17 mouse cellular contexts compared by ENCODE assay signal in genomic region chr4:81673398-81674265, GRCm38 (mm10).
DNase-seq lines count a peak whose midpoint lies in the region; ATAC-seq and TF ChIP-seq lines count a peak whose summit lies in the region.
"Had no signal": no experiment of that assay in that cellular context is flagged by ENCODE, and none has a peak within 500 bp of the region (broad histone marks: within the 10 kb centered on the region; RNA-seq: fewer than 3 reads in every experiment).

No protein-coding gene starts in this region.

- H3K9ac ChIP-seq in lung, embryonic 14.5 days: no peak overlapping the region
- H3K9ac ChIP-seq in liver, embryonic 16.5 days (ENCODE audit: low read depth, low read length): no peak overlapping the region
- H3K9ac ChIP-seq in midbrain, embryonic 16.5 days (ENCODE audit: low read depth, low read length): no peak overlapping the region
- H3K9ac ChIP-seq: forebrain, embryonic 12.5 days; heart, embryonic 13.5 days; midbrain, embryonic 15.5 days had no signal

- 78% methylated on average over 4 of the region's 4 CpGs for WGBS in heart, embryonic 10.5 days
- 39% methylated on average over 4 of the region's 4 CpGs for WGBS in lung, embryonic 14.5 days
- 64% methylated on average over 4 of the region's 4 CpGs for WGBS in lung, adult 2 months
- 44% methylated on average over 4 of the region's 4 CpGs for WGBS in liver, embryonic 16.5 days (ENCODE audit: insufficient replicate concordance)
- 82% methylated on average over 4 of the region's 4 CpGs for WGBS in midbrain, embryonic 16.5 days

- H3K4me2 ChIP-seq in lung, embryonic 14.5 days: no peak overlapping the region
- H3K4me2 ChIP-seq in liver, embryonic 16.5 days (ENCODE audit: low read depth, low read length): no peak overlapping the region
- no peak overlapping the region for H3K4me2 ChIP-seq in midbrain, embryonic 16.5 days (ENCODE audit: low read length)
- H3K4me2 ChIP-seq: forebrain, embryonic 12.5 days; heart, embryonic 13.5 days; midbrain, embryonic 15.5 days had no signal

- H3K36me3 ChIP-seq in heart, embryonic 10.5 days: no peaks in the 10 kb centered on the region
- no peaks in the 10 kb centered on the region for H3K36me3 ChIP-seq in lung, embryonic 14.5 days (ENCODE audit: insufficient read depth)
- H3K36me3 ChIP-seq in liver, embryonic 16.5 days (ENCODE audit: control insufficient read depth, insufficient read depth): no peaks in the 10 kb centered on the region
- H3K36me3 ChIP-seq in midbrain, embryonic 16.5 days (ENCODE audit: control insufficient read depth, insufficient read depth, low read length): no peaks in the 10 kb centered on the region
- H3K36me3 ChIP-seq: forebrain, embryonic 12.5 days; heart, embryonic 13.5 days; midbrain, embryonic 15.5 days had no signal

- peak; percentile 2 to 14 for DNase-seq in heart, adult 9 months (ENCODE audit: low spot score in 2 of 2)
- DNase-seq in heart, embryonic 10.5 days (ENCODE audit: low spot score): no peak
- DNase-seq in lung, embryonic 14.5 days: peak; percentile 87
- DNase-seq in lung, adult 2 months: no peak
- DNase-seq in adipocyte (ENCODE audit: low spot score): peak; percentile 3
- no peak for DNase-seq in right cerebral cortex, adult 2 months (ENCODE audit: low spot score in 2 of 2)
- DNase-seq: adrenal gland, postnatal 25 days; cerebellum, adult 9-10 months; gastrocnemius, postnatal 36 days; kidney, adult 9 months; right cerebral cortex, adult 18-20 months had no signal

- H3K27me3 ChIP-seq in heart, embryonic 10.5 days (ENCODE audit: insufficient read depth, poor library complexity, severe bottlenecking): no peaks in the 10 kb centered on the region
- H3K27me3 ChIP-seq in lung, embryonic 14.5 days (ENCODE audit: insufficient read depth, low read length): no peaks in the 10 kb centered on the region
- H3K27me3 ChIP-seq in liver, embryonic 16.5 days (ENCODE audit: control insufficient read depth, insufficient read depth, low read depth, low read length): no peaks in the 10 kb centered on the region
- no peaks in the 10 kb centered on the region for H3K27me3 ChIP-seq in midbrain, embryonic 16.5 days (ENCODE audit: control insufficient read depth, insufficient read depth, low read depth, low read length)
- H3K27me3 ChIP-seq: forebrain, embryonic 12.5 days; heart, embryonic 13.5 days; midbrain, embryonic 15.5 days had no signal

- H3K27ac ChIP-seq in heart, embryonic 10.5 days: no peak overlapping the region
- H3K27ac ChIP-seq in lung, embryonic 14.5 days (ENCODE audit: low read depth): peak overlapping the region; percentile 1; the same call in 1 of the 2 replicates
- H3K27ac ChIP-seq in liver, embryonic 16.5 days (ENCODE audit: low read length): peak overlapping the region; percentile 54
- H3K27ac ChIP-seq in midbrain, embryonic 16.5 days (ENCODE audit: low read length): no peak overlapping the region
- H3K27ac ChIP-seq: forebrain, embryonic 12.5 days; heart, embryonic 13.5 days; hindbrain, postnatal 0 days; midbrain, embryonic 15.5 days had no signal

- TF ChIP-seq POLR2A in lung, adult 2 months (IDR thresholded peaks at IDR 0.05; ENCODE audit: borderline replicate concordance, extremely low read depth, low read depth, low read length): no peak

- H3K9me3 ChIP-seq in heart, embryonic 10.5 days: no peaks in the 10 kb centered on the region
- H3K9me3 ChIP-seq in lung, embryonic 14.5 days (ENCODE audit: low read depth, low read length): no peaks in the 10 kb centered on the region
- H3K9me3 ChIP-seq in liver, embryonic 16.5 days (replicated peaks; ENCODE audit: control insufficient read depth, low read length): no peaks in the 10 kb centered on the region
- no peaks in the 10 kb centered on the region for H3K9me3 ChIP-seq in midbrain, embryonic 16.5 days (replicated peaks; ENCODE audit: control insufficient read depth, low read length, poor library complexity, severe bottlenecking)
- H3K9me3 ChIP-seq: forebrain, embryonic 12.5 days; heart, embryonic 13.5 days; midbrain, embryonic 15.5 days had no signal

- peaks cover 8% of the 10 kb centered on the region for H3K4me1 ChIP-seq in heart, embryonic 10.5 days
- H3K4me1 ChIP-seq in lung, embryonic 14.5 days (ENCODE audit: insufficient read depth): peaks cover 10% of the 10 kb centered on the region; the same call in 1 of the 2 replicates
- H3K4me1 ChIP-seq in lung, adult 2 months (ENCODE audit: control insufficient read depth, insufficient read depth, low read length): peaks cover 2% of the 10 kb centered on the region; the same call in 1 of the 2 replicates
- no peaks in the 10 kb centered on the region; the same call in 1 of the 2 replicates for H3K4me1 ChIP-seq in liver, embryonic 16.5 days (ENCODE audit: control insufficient read depth, low read depth, low read length)
- no peaks in the 10 kb centered on the region for H3K4me1 ChIP-seq in midbrain, embryonic 16.5 days (ENCODE audit: control insufficient read depth, insufficient read depth, low read length)
- H3K4me1 ChIP-seq: midbrain, embryonic 15.5 days had no signal

- no peak overlapping the region for H3K4me3 ChIP-seq in heart, embryonic 10.5 days
- H3K4me3 ChIP-seq in lung, embryonic 14.5 days (ENCODE audit: low read depth, low read length): no peak overlapping the region
- H3K4me3 ChIP-seq in lung, adult 2 months (replicated peaks; ENCODE audit: extremely low read depth, low read depth, low read length): no peak overlapping the region
- H3K4me3 ChIP-seq in liver, embryonic 16.5 days (ENCODE audit: low read depth, low read length): no peak overlapping the region
- no peak overlapping the region for H3K4me3 ChIP-seq in midbrain, embryonic 16.5 days (ENCODE audit: low read depth, low read length)
- H3K4me3 ChIP-seq: forebrain, embryonic 12.5 days; heart, embryonic 13.5 days; midbrain, embryonic 15.5 days had no signal

- peak; percentile 90 for ATAC-seq in lung, embryonic 14.5 days (ENCODE audit: insufficient read depth)
- ATAC-seq in liver, embryonic 16.5 days (ENCODE audit: low read depth): peak; percentile 87
- no peak for ATAC-seq in midbrain, embryonic 16.5 days
- ATAC-seq: hindbrain, postnatal 0 days; midbrain, embryonic 15.5 days had no signal

- TF ChIP-seq CTCF in lung, embryonic 14.5 days (IDR thresholded peaks at IDR 0.05; ENCODE audit: low read depth): no peak
- TF ChIP-seq CTCF in lung, adult 2 months (IDR thresholded peaks at IDR 0.05; ENCODE audit: insufficient read depth, low read length): no peak

Comparison
In these comparisons a context has a peak if more than half of its experiments do, and no peak if none do; other contexts are left out.
1. DNase-seq: peak in heart, adult 9 months (2 of 2), lung, embryonic 14.5 days (single experiment) and adipocyte (single experiment); none in heart, embryonic 10.5 days (single experiment), lung, adult 2 months (single experiment) and right cerebral cortex, adult 2 months (0 of 2).
2. H3K27ac ChIP-seq: peak in lung, embryonic 14.5 days (single experiment) and liver, embryonic 16.5 days (single experiment); none in heart, embryonic 10.5 days (single experiment) and midbrain, embryonic 16.5 days (single experiment).